Mouse (Mus musculus) adipocyte (in vitro differentiated cells): ENCODE measurements at regions not wholly inside any gene's neighbourhood (a gene's known extent, or its start where the extent isn't known, plus 50 kb on each side); places are given as distances from the start of the nearest gene placed in this dataset.

Source experiments
- DNase-seq: peaks from one replicate; pipeline ENCODE4 v3.0.0-alpha.2; 2016; ENCODE audit warnings: low spot score

DNA sequence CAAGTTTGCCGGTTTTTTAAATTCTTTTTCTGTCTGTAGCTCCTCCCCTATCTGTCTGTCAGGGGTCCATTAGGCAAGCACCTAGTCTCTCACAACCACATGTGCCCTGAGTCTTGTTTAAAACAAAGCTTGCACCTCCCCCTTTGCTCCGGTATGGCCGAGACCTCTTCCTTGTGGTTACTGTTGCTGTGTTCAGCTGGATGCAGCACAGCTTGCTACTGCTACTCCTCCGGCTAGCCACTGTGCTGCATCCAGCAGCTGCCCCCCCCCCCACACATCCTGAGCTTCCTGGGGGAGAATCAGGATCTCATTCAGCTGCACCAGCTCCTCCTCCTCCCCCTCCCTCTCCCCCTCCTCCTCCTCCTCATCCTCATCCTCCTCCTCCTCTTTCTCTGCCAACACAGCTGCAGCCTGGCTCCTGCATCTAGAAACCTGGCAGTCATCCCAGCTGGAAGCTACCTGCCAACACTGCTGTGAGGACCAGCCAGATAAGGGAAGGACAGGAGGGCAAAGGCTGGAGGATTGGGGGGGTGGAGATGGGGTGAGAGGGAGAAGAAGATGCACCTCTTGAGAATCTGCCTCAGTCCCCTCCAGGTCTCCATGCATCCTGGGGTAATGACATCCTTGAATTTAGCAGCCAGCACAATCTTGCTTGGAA is 114.8 kb upstream of the Tmem260 start:
- peak; percentile 60 for DNase-seq

DNA sequence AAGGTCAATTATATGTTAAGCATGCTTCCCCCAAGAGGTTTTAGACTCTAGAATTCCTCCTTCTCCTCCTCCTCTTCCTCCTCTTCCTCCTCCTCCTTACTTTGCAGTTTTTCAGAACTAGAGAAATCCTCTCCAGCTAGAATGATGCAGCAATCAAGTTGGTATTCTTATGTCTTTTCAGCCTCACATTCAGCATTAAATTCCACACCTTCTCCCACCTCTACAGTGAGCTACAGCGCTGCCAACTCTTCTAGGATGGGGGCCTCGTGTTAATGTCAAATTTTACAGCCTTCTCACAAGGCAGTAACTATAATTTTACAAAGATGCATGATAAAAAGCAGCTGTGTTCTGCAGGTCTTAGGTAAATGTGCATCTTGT is 114.3 kb upstream of the Tmem260 start:
- DNase-seq: no peak

GRCm38 (mm10) chr14:48332193-48332592 is 113.7 kb upstream of the Tmem260 start:
- peak; percentile 65 for DNase-seq

DNA sequence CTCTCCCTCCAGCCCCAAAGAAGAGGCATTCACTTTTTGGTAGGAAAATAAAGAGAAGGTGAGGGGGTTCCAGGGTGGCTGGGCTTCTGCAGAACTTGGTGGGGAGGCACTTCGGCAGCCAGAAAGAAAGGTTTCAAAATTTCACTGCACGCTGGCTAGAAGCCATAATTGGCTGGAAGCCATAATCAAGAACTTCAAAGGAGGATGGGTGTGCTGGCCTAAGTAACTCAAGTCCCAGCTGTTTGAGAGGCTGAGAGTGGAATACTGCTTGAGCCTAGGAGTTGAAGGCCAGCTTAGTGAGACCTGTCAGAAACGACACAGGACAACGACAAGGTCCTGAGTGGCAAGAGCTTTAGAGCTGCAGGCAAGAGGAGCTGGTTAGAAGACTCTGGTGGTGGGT is 113.3 kb upstream of the Tmem260 start:
- DNase-seq: peak; percentile 67

- DNase-seq: no peak
Observed at GRCm38 (mm10) chr14:48334106-48334809, 111.7 kb upstream of the Tmem260 start.

DNA sequence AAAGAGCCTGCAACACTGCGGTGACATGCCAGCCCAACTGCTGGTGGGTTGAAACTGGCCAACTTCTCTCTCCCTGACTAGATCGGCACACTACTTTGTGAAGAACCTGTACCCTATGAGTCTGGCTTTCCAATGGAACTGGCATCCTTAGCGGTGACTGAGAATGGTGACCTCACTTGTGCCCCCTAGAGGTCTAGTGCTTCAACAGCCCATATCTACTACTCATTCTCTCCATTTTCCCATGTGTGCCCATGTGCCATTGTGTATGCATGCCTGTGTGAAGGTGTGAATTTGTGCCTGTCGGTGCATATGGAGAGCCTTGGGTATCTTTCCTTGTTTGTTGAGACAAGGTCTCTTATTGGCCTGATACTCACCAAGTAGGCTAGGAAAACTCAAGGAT is 106.5 kb upstream of the Tmem260 start:
- no peak for DNase-seq

GRCm38 (mm10) chr14:48342944-48343343 is 103.0 kb upstream of the Tmem260 start:
- DNase-seq: no peak

DNA sequence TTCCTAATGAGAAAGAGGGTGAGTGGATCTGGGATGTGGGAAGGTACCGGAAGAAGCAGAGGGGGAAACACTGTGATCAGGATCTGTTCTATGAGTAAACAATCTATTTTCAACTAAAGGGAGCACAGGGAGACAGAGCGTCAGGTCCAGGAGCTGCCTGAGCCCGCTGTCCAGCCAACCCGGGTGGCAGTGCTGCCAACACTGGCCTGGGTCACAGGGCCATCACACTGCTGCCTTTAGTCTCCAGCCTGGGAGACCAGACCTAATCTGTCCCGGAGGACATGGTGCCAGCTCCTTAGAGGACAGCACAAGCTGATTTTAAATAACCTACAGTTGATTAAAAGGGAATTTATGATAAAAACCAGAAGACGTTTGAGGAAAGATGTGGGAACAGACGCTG is 100.0 kb upstream of the Tmem260 start:
- DNase-seq: peak; percentile 32

DNA sequence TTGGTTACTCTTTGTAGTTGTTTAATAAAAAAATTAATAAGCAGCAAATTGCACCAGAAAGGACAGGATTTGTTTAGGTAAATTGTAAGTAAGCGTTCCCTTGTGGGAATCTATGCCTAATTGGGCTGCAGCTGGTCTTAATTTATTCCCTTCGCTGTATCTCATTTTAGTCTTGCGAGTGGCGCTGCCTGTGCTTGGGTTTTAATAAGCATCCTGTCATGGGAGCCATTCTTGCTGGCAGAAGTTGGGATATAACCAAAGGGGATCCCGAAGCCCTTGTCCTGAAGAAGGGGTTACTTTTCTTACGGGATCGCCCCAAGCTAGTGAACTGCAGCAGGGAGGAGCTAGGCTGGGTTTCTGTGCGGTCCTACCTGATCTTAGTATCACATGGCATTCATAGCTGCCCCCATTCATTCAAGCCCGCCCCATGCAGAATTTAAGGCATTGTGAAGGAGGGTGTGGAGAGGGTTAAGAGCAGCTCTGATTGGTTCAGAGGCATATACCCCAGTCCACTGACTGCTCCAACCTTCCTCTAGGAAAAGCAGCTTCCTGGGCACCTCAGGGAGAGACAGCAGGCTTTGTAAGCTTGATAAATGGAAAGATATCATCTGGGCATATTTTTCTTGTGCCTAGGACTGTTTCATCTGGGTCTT is 96.4 kb upstream of the Tmem260 start:
- DNase-seq: no peak

GRCm38 (mm10) chr14:48351652-48352051 is 94.3 kb upstream of the Tmem260 start:
- DNase-seq: peak; percentile 29

GRCm38 (mm10) chr14:48352825-48353224 is 93.1 kb upstream of the Tmem260 start:
- DNase-seq: peak; percentile 64

DNA sequence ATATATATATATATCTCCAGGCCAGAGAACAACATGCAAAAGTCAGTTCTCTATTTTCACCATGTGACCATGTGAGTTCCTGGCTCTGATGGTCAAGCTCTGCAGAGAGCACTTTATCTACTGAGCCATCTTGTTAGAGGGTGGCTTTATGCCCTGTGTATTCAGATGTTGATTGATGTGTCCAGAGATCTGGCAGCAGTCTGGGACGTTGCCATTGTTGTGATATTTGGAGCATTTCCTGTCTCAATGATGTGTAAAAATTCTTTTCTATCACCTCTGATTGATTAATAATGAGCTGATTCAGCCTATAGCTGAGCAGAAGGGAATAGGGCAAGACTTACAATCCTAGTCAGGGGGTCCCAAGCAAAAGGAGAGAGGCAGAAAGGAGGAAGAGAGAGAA is 91.7 kb upstream of the Tmem260 start:
- DNase-seq: no peak

DNA sequence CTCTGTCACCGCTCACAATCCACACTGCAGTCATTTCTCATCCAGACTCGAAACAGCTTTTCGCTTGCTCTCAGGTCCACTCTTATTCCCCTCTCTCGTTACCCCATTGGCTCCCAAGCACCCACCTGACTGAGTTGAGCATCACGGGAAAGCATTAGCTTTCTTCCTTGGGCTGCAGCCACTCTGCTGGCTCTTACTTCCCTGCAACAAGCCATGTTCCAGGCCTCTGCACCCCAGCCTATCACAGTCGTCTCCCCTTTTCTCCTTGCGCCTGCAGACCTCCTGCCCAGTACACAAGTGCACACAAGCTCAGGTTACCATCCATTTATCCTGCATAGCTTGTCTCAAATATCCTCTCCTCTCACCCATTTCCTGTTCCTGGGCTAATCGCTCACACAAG is 88.5 kb upstream of the Tmem260 start:
- DNase-seq: no peak

- peak; percentile 74 for DNase-seq
Observed at GRCm38 (mm10) chr14:48358487-48359159, 87.3 kb upstream of the Tmem260 start.

DNA sequence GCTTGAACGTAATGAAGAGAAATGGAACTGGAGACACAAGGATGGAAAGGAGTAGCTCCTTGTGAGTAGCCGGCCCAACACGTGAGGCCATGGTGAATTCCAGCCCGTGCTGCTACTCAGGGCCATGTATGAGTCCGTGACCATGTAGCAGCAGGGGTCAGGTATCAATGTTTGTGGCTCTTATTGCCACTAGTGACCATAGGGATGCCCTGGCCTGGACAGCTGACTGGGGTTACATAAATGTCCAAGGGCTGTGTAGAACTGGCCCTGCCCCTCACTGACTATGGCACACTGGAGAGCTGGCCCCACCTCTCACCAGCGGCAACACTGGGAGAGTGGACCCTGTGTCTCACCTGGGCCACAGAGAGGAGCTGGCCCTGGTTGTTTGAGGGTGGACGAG is 84.1 kb upstream of the Tmem260 start:
- DNase-seq: no peak

DNA sequence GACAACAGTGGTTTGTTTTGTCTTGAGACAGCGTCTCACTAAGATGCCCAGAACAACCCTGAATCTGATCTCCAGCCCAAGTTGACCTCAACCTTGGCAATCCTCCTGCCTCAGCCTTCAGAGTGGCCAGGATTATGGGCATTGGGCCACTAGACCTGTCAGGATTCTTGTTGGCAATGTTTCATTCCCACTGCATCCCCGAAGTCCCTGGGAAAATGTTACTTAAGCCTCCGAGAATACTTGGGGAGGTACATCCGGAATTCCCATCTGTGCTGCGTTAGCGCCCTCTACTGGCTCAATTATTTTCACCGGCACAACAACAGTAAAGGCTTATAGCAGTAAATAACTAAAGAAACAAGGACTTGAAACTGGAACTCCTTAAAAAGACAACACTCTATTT is 78.9 kb upstream of the Tmem260 start:
- DNase-seq: peak; percentile 87

GRCm38 (mm10) chr14:48370322-48370721 is 75.6 kb upstream of the Tmem260 start:
- DNase-seq: peak; percentile 80

- DNase-seq: peak; percentile 51
Observed at GRCm38 (mm10) chr14:48371766-48372165, 74.2 kb upstream of the Tmem260 start.

- DNase-seq: no peak
Observed at GRCm38 (mm10) chr14:48376112-48376511, 69.8 kb upstream of the Tmem260 start.
